Mouse (Mus musculus) brain, adult 2 months (tissue): ENCODE measurements around the gene App.

Experiments
- DNase-seq: peaks from one replicate; pipeline ENCODE4 v3.0.0; 2011; ENCODE audit warnings: low read depth, low spot score

Gene App

GRCm38 (mm10) chr16:85151681-85152080 lies 21.9 kb downstream of the App start:
- peak; percentile 49 for DNase-seq

DNA sequence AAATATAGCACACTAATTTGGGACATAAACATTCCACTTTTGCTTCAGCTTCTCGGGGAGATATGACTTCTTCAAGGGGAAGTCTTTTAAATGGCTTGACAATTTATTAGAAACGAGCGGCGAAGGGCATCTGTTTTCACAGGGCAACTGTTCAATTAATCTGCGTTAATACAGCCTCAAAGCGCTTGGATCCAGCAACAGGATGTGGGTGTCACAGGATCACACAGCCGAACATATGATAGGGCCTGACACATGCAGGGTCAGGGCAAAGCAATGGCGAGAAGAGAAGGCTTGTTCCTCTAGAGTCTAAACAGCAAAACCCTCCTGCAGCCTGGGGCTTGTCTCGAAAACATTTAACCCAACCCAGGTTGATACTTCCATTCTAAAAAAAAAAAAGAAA lies 22.7 kb downstream of the App start:
- DNase-seq = peak; percentile 47

GRCm38 (mm10) chr16:85149509-85149871 lies 24.1 kb downstream of the App start:
- no peak for DNase-seq

DNA sequence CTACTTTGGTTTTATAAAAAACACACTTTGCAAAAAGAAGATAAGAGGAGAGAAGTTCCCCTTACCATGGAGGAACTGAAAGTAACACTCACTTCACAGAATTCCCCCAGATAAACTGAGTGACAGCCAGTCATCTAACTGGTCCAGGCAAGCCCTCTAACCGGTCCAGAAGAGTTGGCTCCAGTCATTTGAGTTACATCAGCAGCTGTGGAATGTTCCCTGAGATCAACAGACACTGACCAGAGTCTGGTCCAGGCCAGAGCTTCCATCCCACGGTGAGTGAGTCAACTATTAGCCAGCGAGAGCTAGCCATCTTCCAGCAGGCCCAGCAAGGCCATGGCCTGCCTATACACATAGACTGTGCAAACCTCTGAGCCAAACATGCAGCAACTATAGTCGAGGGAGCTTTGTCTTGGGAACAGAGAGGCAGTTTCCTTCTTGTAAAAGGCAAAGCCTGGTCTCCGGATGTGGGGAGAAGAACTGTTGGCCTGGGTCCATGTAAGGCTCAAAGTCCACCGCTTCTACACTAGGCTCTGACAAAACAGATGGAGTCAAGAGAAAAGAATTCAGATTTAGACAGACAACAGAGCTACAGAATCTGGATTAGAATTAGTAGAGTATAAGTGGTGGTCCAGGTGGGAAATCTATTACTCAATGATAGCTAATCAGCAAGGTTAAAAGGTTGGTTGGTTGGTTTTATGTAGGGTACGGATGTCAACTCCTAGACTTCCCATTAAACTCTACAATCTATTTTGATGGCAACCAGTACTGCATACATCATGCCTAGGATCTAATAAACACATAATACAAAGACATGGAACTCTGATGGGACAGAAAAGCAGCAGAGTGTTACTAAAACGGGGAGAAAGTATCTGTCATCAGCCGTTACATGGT lies 24.7 kb downstream of the App start:
- DNase-seq = peak; percentile 55

GRCm38 (mm10) chr16:85147440-85147839 lies 26.1 kb downstream of the App start:
- no peak for DNase-seq

DNA sequence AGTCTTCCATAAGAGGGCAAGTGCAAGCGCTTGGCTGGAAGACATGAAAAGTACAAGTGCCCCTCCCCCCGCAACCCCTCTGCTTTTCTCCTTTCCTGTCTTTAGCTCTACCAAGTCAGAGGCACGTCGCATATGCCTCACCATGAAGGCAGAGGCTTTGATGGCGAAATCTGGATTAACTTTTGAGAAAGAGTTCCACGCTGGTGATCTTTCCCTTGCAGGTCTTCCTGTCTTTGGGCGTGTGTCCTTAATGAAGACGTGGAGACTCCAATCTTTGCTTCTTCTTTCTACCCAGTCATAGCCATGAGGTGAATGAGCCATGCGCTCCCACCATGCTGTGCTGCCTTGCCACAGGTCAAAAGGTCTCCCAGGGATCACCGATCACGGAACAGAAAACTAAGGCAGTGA lies 27.8 kb downstream of the App start:
- DNase-seq = no peak

DNA sequence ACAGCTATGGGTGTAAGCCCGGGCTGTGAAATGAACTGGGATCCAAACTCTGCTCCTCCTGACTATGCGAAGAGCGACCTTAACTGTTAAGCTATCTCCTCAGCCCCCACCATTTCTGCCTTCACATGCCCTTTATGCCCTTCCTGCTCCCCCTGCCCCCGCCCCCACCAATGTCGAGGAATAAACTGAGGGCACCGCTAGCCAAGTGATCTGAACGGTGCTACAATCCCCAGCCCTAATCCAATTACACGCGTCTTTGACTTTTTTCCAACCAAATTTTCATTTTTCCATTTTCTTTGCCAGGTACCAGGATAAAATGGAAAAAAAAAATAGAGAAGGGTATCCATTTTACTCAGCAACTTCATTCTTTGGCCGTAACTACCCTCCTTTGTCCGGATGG lies 28.2 kb downstream of the App start:
- no peak for DNase-seq

DNA sequence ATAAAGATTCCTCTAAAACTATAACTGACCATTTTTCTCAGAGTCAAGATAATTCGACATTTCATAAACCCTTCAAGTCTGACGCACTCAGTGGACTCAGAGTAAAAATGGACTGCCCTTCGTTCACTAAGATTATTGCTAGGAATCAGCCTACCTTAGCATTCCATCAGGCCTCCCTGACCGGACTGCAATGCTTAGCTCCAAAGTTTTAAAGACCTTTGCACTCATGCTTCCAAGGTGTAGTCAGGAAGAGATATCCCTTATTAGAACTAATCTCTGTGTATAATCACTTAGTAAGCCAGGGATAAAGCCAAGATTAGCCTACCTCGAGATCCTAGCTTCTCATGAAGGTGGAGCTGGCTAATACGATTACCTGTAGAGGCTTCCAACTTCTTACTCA lies 29.2 kb downstream of the App start:
- DNase-seq = no peak

DNA sequence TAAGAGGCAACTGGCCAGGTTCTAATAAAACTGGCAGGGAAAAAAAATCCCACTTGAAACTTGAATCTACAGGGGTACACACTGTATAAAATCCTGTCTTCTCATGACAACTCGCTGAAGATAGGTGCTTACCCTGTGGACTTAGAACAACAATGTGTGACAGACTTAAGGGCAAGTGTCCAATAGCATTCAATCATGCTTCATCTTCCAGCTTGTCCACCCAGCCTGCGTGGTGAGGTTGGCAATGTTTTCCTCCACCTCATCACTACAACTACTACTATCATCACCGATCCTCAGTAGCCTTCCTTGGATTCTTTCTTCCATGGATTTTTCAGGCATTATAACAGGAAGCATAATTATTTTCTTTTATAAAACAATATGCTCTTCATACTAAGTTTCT lies 29.7 kb downstream of the App start:
- DNase-seq = peak; percentile 69

DNA sequence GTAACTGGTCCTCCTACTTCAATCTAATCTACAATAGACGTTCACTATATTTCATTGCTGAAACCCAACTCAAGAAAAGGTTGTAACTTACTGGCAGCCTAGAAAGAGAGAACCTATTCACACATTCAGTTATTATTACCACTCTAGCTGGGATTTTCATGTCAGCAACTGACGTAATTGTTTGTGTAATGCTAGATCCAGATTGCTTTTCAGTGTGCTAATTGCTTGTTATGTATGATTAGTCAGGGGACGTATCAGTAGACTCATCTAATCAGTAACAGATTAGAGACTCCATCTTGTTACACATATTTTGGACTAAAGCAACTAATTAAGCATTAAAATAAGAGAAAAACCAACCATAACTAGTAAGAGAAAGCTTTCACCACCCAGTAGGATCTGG lies 30.4 kb downstream of the App start:
- no peak for DNase-seq

GRCm38 (mm10) chr16:85141404-85141803 lies 32.2 kb downstream of the App start:
- no peak for DNase-seq

GRCm38 (mm10) chr16:85139178-85139604 lies 34.4 kb downstream of the App start:
- peak; percentile 72 for DNase-seq

DNA sequence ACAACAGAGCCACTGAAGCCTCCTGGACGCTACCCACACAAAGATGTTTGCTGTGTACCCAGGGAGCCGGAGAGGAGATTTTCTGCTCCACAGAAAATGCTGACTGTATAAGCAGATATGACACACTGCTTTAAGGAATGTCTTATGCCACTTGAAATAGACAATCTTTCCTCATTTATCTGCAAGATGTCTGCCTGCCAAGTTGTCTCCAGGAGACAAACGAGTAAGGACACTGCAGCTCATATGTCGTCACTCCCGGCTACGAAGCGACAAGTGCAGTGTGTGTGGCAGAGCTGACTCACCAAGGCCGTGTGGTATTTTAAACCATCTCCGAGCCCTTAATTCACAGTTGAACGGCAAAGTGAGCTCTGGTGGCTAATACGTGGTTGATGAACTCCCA lies 36.2 kb downstream of the App start:
- peak; percentile 95 for DNase-seq

- DNase-seq = no peak
Observed at GRCm38 (mm10) chr16:85136046-85136445, 37.5 kb downstream of the App start.

- no peak for DNase-seq
Observed at GRCm38 (mm10) chr16:85133468-85133881, 40.1 kb downstream of the App start.

GRCm38 (mm10) chr16:85133057-85133456 lies 40.5 kb downstream of the App start:
- DNase-seq = no peak

GRCm38 (mm10) chr16:85132182-85132581 lies 41.4 kb downstream of the App start:
- DNase-seq = no peak

DNA sequence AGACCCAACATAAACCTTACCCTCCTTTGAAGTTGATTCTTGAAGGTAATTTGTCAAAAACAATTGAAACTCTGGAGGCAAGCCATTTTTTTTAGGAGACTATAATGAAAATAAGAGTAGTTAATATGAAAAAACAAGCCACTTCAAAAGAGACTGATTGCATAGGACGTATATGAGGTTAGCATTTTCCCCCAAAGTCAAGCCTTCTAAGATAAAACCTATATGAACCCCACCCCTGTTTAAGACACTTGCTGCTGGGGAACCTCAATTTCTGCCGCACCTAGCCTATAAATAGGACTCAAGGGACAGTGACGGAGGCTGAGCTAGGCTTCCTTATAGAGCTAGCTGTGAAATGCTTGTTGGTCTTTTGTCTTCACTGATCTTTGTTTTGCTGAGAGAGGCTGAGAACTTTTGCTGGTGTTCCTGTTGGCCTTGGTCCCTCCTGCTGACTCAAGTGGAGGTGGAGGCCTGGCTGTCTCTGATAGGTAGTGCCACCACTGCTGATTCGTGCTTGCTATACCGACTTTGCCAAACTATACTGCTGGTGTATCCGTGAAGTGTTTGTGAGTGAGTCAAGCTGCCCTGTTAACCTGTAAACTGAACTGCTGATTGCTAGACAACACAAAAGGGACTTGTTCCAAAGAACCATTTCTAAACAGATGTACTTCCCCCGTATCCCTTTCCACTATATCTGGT lies 42.6 kb downstream of the App start:
- no peak for DNase-seq

GRCm38 (mm10) chr16:85128693-85129657 lies 44.6 kb downstream of the App start:
- no peak for DNase-seq

DNA sequence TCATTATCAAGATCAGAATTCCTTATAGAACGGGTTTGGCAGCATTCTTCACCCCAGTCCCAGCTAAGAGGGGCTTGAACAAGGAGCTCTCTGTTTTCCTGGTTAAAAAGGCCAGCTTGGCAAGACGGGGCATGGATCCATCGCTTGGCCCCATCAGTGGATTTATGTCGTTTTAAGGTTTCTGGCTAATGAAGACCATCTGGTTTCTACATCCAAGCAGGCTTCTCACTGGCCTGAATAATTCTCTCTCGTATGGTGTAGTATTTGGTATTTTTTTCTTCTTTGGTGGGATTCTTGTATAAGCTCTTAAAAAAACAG lies 45.3 kb downstream of the App start:
- DNase-seq = peak; percentile 80

- DNase-seq = peak; percentile 74
Observed at GRCm38 (mm10) chr16:85127661-85128346, 45.8 kb downstream of the App start.
